Mouse (Mus musculus): ENCODE measurements around the gene Tinagl1.

DNA sequence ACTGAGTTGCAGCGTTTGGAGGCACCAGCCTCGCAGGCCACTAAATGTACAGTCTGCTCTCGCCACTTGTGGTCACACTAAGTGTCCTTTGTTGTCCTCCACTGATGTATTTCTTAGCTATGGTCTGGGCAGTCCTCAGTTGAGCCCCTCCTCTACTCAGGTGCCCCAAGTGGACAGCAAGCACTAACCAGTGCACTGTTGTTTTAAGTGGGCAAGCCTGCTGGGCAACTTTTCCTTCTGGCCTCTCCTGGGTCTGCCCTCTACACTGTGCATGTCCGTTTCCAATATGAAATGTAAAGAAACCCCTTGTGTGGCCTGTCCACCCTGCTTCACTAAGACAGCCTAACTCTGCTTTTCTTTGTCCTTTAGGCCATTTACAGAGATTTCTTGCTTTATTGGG, 50.8 kb downstream of the Tinagl1 start:
- TF ChIP-seq EP300 (IDR thresholded peaks at IDR 0.05) = peak; percentile 91
- 0 out of 2 replicates have a peak, but pooled peaks have one; percentile 17 for TF ChIP-seq CTCF (IDR thresholded peaks at IDR 0.05)
